Mouse (Mus musculus) brown adipose tissue, adult 24 weeks (tissue): ENCODE data around the gene Cox18. TPM values are rescaled to one million over a fixed set of nuclear protein-coding genes. Genes with fewer than 3 reads are reported as not detected.

ENCODE experiments used
- H3K27ac ChIP-seq: fragments of 200-500 bp; replicated peaks from 2 replicates; pipeline ENCODE4 v1.5.1; 2012; ENCODE audit warnings: low read depth, mild to moderate bottlenecking, low read length
- H3K4me1 ChIP-seq: fragments of 200-500 bp; 2 replicates; pipeline ENCODE4 v1.6.1; 2012; ENCODE audit warnings: low read length, mixed read lengths; ENCODE audit not compliant: control insufficient read depth, insufficient read depth, insufficient read length
- H3K4me3 ChIP-seq: fragments of 200-500 bp; 2 replicates; pipeline ENCODE4 v1.5.1; 2012; ENCODE audit warnings: low read depth, mild to moderate bottlenecking, low read length, moderate library complexity; ENCODE audit not compliant: insufficient read depth
- polyA plus RNA-seq: library from polyadenylated mRNA; stranded (reverse); fragments of >200 nt; gene quantifications from 2 replicates; pipeline ENCODE4 v1.2.4, GENCODE M21; 2012; ENCODE audit not compliant: missing spikeins, insufficient read depth, insufficient read length

Gene Cox18
- polyA plus RNA-seq, 1 experiment: 24.3 TPM

GRCm38 (mm10) chr5:90203168-90203567 lies 20.6 kb downstream of the Cox18 start:
- Histone ChIP-seq H3K4me1 (no peaks in the 10 kb centered on the region), H3K4me3 (no peak overlapping the region), H3K27ac (no peak overlapping the region)

- Histone ChIP-seq H3K4me3 (no peak overlapping the region), H3K27ac (no peak overlapping the region), H3K4me1 (no peaks in the 10 kb centered on the region)
Observed at GRCm38 (mm10) chr5:90202447-90203117, 21.2 kb downstream of the Cox18 start.

- Histone ChIP-seq H3K4me3 (no peak overlapping the region), H3K4me1 (no peaks in the 10 kb centered on the region), H3K27ac (no peak overlapping the region)
Observed at GRCm38 (mm10) chr5:90199922-90200632, 23.7 kb downstream of the Cox18 start.

- no peaks in the 10 kb centered on the region for H3K4me1 ChIP-seq
- no peak overlapping the region for H3K27ac ChIP-seq
- H3K4me3 ChIP-seq: no peak overlapping the region
Observed at GRCm38 (mm10) chr5:90194831-90195230, 29.0 kb downstream of the Cox18 start.

GRCm38 (mm10) chr5:90182782-90183181 lies 41.0 kb downstream of the Cox18 start:
- Histone ChIP-seq H3K27ac (no peak overlapping the region), H3K4me3 (no peak overlapping the region), H3K4me1 (no peaks in the 10 kb centered on the region)

- Histone ChIP-seq H3K4me1 (no peaks in the 10 kb centered on the region), H3K27ac (no peak overlapping the region), H3K4me3 (no peak overlapping the region)
Observed at GRCm38 (mm10) chr5:90179094-90179493, 44.7 kb downstream of the Cox18 start.

GRCm38 (mm10) chr5:90178116-90178515 lies 45.7 kb downstream of the Cox18 start:
- Histone ChIP-seq H3K4me3 (no peak overlapping the region), H3K27ac (no peak overlapping the region), H3K4me1 (no peaks in the 10 kb centered on the region)

Other genes with a start within 250 kb of the Cox18 start
- gene Ankrd17, start 142.6 kb upstream of the Cox18 start, polyA plus RNA-seq: 28.7 and 31.2 TPM in 2 replicates
- gene Gm9958, start 143.2 kb upstream of the Cox18 start, polyA plus RNA-seq: 0.88 and 1.6 TPM in 2 replicates
- 5.0 and 25.8 TPM in 2 replicates for gene Alb, start 236.9 kb upstream of the Cox18 start, polyA plus RNA-seq